Mouse (Mus musculus): ENCODE results near the gene Gpr157.

DNA sequence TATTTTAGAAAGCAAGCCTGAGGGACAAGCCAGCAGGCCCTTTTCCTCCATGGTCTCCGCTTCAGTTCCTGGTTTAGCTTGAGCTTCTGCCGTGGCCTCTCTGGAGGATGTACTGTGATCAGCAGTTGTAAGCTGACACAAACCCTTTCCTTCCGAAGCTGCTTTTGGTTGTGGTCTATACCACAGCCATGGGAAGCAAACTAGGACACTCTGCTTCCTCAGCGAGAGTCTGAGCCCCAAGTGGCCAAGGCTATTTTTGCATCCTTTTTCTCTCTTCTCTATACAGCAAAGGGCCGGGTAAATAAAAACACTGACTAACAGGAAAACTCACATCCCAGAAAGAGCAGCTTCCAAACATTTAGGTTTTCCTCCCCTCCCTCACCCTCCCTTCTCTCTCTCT, 30.1 kb downstream of the Gpr157 start:
- no peak for TF ChIP-seq CTCF (IDR thresholded peaks at IDR 0.05; ENCODE audit: low read depth, low read length)
- no peak for TF ChIP-seq POLR2A (IDR thresholded peaks at IDR 0.05; ENCODE audit: borderline replicate concordance, low read depth, low read length)

Measured in bone marrow macrophage, adult 2 months (primary cell).